Mouse (Mus musculus) midbrain, postnatal 0 days (tissue): ENCODE results near the gene Parp4. TPM values are rescaled to one million over a fixed set of nuclear protein-coding genes. Genes with fewer than 3 reads are reported as not detected.

Source experiments
- ATAC-seq: fragments of 200-750 bp; cut with Nextera tagmentation; 2 replicates; pipeline ENCODE4 v1.8.0; 2017; ENCODE audit warnings: moderate number of reproducible peaks, mild to moderate bottlenecking, moderate TSS enrichment, moderate library complexity; ENCODE audit not compliant: low FRiP score
- DNase-seq: peaks from one replicate; pipeline ENCODE4 v3.0.0-alpha.2; 2015; ENCODE audit warnings: low spot score
- H3K27ac ChIP-seq: fragments of 300-500 bp; sonication (generic); 2 replicates; pipeline ENCODE4 v1.5.1; 2014; ENCODE audit warnings: low read depth, mild to moderate bottlenecking, low read length, mixed read lengths
- H3K27me3 ChIP-seq: fragments of 300-500 bp; sonication (generic); 2 replicates; pipeline ENCODE4 v1.6.1; 2014; ENCODE audit warnings: low read length, control low read depth, mixed read lengths; ENCODE audit not compliant: insufficient read depth
- H3K36me3 ChIP-seq: fragments of 300-500 bp; sonication (generic); 2 replicates; pipeline ENCODE4 v1.6.1; 2014; ENCODE audit warnings: low read length, control low read depth, mixed read lengths; ENCODE audit not compliant: insufficient read depth
- H3K4me1 ChIP-seq: fragments of 300-500 bp; sonication (generic); 2 replicates; pipeline ENCODE4 v1.6.1; 2014; ENCODE audit warnings: mild to moderate bottlenecking, control low read depth, antibody characterized with exemption, low read length, mixed read lengths; ENCODE audit not compliant: insufficient read depth
- H3K4me2 ChIP-seq: fragments of 300-500 bp; sonication (generic); 2 replicates; pipeline ENCODE4 v1.6.1; 2014; ENCODE audit warnings: low read depth, mild to moderate bottlenecking, low read length, mixed read lengths; ENCODE audit not compliant: poor library complexity, severe bottlenecking
- H3K4me3 ChIP-seq: fragments of 300-500 bp; sonication (generic); 2 replicates; pipeline ENCODE4 v1.5.1; 2014; ENCODE audit warnings: low read depth, mild to moderate bottlenecking, low read length, moderate library complexity
- H3K9ac ChIP-seq: fragments of 300-500 bp; sonication (generic); replicated peaks from 2 replicates; pipeline ENCODE4 v1.6.1; 2014; ENCODE audit warnings: mild to moderate bottlenecking, low read length, moderate library complexity, mixed read lengths; ENCODE audit not compliant: poor library complexity, severe bottlenecking
- H3K9me3 ChIP-seq: fragments of 300-500 bp; sonication (generic); 2 replicates; pipeline ENCODE4 v1.6.1; 2016; ENCODE audit warnings: low read length, control low read depth
- CTCF ChIP-seq: IDR thresholded peaks from 2 replicates; pipeline ENCODE4 v1.5.1; 2016; ENCODE audit warnings: antibody characterized with exemption, mild to moderate bottlenecking
- WGBS: fragments of 180-500 bp; shearing (Covaris S2); extraction: QIAGEN DNeasy Blood & Tissue Kit; methylation state at CpG from one replicate; pipeline ENCODE4 v1.1.7; 2014; 5-methylcytosine and 5-hydroxymethylcytosine counted together
- polyA plus RNA-seq: library from polyadenylated mRNA; unstranded; fragments of >200 nt; fragmentation: Nextera tagmentation; extraction: Ambion mirVana; gene quantifications from 2 replicates; pipeline ENCODE4 v1.2.1, GENCODE M21; 2015
- total RNA-seq: library from RNA; depleted of rRNA; stranded (reverse); fragments of >200 nt; gene quantifications from 2 replicates; pipeline ENCODE4 v1.2.3, GENCODE M21; 2014; rRNA removed

The Parp4 gene
- total and polyA plus RNA-seq, 2 experiments from 2014 or later = 0.79 to 0.99 TPM

DNA sequence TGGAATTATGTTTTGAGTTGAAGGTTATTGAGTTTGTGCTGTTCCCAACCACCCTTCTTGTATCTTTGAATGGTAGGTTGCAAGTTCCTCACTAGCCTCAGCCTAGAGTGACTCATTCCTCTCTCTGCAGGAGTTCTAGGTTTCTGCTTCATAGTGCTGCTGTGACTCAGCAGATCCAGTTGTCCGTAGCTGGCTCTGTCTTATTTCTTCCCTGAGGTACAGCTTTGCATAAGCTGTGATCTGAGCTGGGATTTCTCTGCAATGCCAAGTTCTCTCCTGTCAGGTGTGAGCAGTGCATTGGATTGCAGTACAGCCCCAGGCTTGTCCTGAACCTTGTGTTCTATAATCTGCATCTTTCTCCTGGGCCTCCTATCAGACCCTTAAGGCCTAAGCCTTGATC is 114.3 kb downstream of the Parp4 start:
- WGBS = 62% methylated on average over 1 of the region's 1 CpGs
- H3K4me1 ChIP-seq = no peaks in the 10 kb centered on the region
- H3K4me3 ChIP-seq = no peak overlapping the region
- H3K9ac ChIP-seq = no peak overlapping the region
- H3K4me2 ChIP-seq = no peak overlapping the region
- no peak for TF ChIP-seq CTCF
- H3K9me3 ChIP-seq = no peaks in the 10 kb centered on the region
- no peak for ATAC-seq
- no peak overlapping the region for H3K27ac ChIP-seq
- no peaks in the 10 kb centered on the region for H3K27me3 ChIP-seq
- peaks cover 66% of the 10 kb centered on the region for H3K36me3 ChIP-seq
- no peak for DNase-seq

DNA sequence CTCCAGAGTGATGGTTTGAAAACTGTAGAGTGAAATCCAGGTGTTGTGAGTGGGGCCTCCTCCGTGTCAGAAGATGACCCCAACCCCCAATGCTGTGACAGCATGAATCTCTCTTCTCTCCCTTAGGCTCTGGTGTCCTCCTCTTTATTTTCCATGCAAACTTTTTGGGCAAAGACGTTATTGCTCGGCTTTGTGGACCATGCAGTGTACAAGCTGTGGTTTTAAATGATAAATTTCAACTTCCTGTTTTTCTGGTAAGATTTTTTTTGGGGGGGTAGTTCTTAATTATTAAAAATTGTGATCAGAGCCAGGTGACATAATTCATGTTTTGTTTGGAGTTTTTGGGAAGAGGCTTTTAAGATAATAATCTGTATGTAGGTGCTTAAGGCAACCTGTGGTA is 120.1 kb downstream of the Parp4 start:
- Histone ChIP-seq H3K36me3 (peaks cover 70% of the 10 kb centered on the region), H3K9ac (no peak overlapping the region), H3K27me3 (no peaks in the 10 kb centered on the region), H3K9me3 (no peaks in the 10 kb centered on the region), H3K4me2 (no peak overlapping the region), H3K27ac (no peak overlapping the region), H3K4me3 (no peak overlapping the region), H3K4me1 (no peaks in the 10 kb centered on the region)
- DNase-seq = no peak
- TF ChIP-seq CTCF = no peak
- no peak for ATAC-seq
- 86% methylated on average over 3 of the region's 3 CpGs for WGBS

DNA sequence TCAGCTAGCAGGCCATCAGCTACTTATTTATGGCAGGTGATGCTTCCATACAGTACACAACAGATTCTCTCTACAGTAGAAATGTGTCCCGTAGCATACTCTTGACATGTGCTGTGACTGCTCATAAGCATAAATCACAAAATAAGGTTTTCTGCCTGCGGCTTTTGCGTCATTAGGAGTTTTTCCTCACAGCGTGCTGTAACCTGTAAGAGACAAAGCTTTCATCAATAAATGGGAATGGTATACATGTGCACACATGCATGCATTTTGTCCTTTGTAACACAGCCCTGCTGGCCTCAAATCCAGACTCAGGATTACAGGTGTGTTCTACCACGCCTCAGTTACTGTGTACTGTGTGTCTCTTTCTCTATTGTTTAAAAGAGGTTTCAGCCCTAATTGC is 122.4 kb downstream of the Parp4 start:
- H3K4me1 ChIP-seq = no peaks in the 10 kb centered on the region
- WGBS = 93% methylated on average over 5 of the region's 5 CpGs
- TF ChIP-seq CTCF = no peak
- H3K9me3 ChIP-seq = no peaks in the 10 kb centered on the region
- DNase-seq = no peak
- H3K4me3 ChIP-seq = no peak overlapping the region
- no peak overlapping the region for H3K4me2 ChIP-seq
- peaks cover 53% of the 10 kb centered on the region for H3K36me3 ChIP-seq
- H3K9ac ChIP-seq = no peak overlapping the region
- no peak overlapping the region for H3K27ac ChIP-seq
- no peak for ATAC-seq
- no peaks in the 10 kb centered on the region for H3K27me3 ChIP-seq

DNA sequence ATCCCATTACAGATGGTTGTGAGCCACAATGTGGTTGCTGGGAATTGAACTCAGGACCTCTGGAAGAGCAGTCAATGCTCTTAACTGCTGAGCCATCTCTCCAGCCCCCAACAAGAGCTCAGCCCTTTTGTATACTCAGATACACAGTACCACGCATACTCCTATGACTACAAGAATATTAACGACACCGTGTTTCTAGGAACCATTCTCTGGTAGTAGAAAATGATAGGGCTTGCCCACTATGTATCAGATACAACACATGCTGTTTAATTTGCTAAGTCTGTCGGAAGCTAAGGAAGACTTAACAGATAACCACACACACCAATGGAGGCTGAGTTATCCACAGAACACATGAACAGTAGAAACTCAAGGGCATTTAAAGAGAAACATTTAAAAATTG is 127.2 kb downstream of the Parp4 start:
- Histone ChIP-seq H3K4me2 (no peak overlapping the region), H3K9me3 (no peaks in the 10 kb centered on the region), H3K27me3 (no peaks in the 10 kb centered on the region), H3K27ac (no peak overlapping the region), H3K9ac (no peak overlapping the region), H3K36me3 (peaks cover 19% of the 10 kb centered on the region), H3K4me3 (no peak overlapping the region), H3K4me1 (no peaks in the 10 kb centered on the region)
- DNase-seq (no peak), ATAC-seq (no peak)
- TF ChIP-seq CTCF = no peak
- WGBS = 92% methylated on average over 4 of the region's 4 CpGs

DNA sequence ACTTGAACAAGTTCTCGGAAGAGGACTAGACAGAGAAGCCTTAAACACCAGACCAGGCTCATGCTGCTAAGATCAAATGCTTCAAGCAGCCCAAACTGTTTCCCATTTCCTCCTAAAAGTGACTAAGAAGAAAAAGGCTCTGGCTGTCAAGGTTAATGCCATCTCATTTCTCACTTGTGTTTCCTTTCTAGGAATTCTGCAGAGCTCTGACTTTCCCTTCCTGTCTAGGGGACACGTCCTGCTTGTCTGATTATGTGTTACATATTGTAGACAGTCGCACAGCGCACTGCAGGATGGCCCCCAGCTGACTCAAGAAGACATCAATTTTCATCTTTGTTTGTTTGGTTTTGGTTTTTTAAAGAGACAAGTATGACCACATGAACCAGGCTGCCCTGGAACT is 130.3 kb downstream of the Parp4 start:
- Histone ChIP-seq H3K4me1 (no peaks in the 10 kb centered on the region), H3K9me3 (no peaks in the 10 kb centered on the region), H3K4me3 (no peak overlapping the region), H3K9ac (no peak overlapping the region), H3K27ac (no peak overlapping the region), H3K27me3 (no peaks in the 10 kb centered on the region), H3K36me3 (peaks cover 5% of the 10 kb centered on the region; the same call in 1 of the 2 replicates), H3K4me2 (no peak overlapping the region)
- no peak for ATAC-seq
- WGBS = 81% methylated on average over 4 of the region's 4 CpGs
- no peak for TF ChIP-seq CTCF
- DNase-seq = no peak

Other genes with a start within 250 kb of the Parp4 start
- 0.22 and 0.47 TPM in 2 replicates for gene Atp12a, start 210.6 kb upstream of the Parp4 start, total RNA-seq
- gene Atp12a, start 210.6 kb upstream of the Parp4 start, polyA plus RNA-seq = 0.15 and 0.38 TPM in 2 replicates
- 0.82 and 1.7 TPM in 2 replicates for gene Rnf17, start 173.0 kb upstream of the Parp4 start, total RNA-seq
- 0.62 and 1.0 TPM in 2 replicates for gene Rnf17, start 173.0 kb upstream of the Parp4 start, polyA plus RNA-seq
- 1.9 and 2.0 TPM in 2 replicates for gene Cenpj, start 194 bp upstream of the Parp4 start, total RNA-seq
- gene Cenpj, start 194 bp upstream of the Parp4 start, polyA plus RNA-seq = 2.8 TPM in 2 replicates
- 12.2 and 25.5 TPM in 2 replicates for gene Mphosph8, start 92.6 kb downstream of the Parp4 start, total RNA-seq
- gene Mphosph8, start 92.6 kb downstream of the Parp4 start, polyA plus RNA-seq = 36.2 and 38.7 TPM in 2 replicates
- 49.6 and 53.7 TPM in 2 replicates for gene Pspc1, start 202.7 kb downstream of the Parp4 start, total RNA-seq
- 31.2 and 35.0 TPM in 2 replicates for gene Pspc1, start 202.7 kb downstream of the Parp4 start, polyA plus RNA-seq
- gene Zmym5, start 236.1 kb downstream of the Parp4 start, total RNA-seq = 17.2 and 18.3 TPM in 2 replicates
- gene Zmym5, start 236.1 kb downstream of the Parp4 start, polyA plus RNA-seq = 29.5 and 32.3 TPM in 2 replicates